Mouse (Mus musculus) spleen, adult 10 weeks (tissue): Measurements from ENCODE around the gene Obscn. TPM values are rescaled to one million over a fixed set of nuclear protein-coding genes. Genes with fewer than 3 reads are reported as not detected.

Experiments used
- polyA plus RNA-seq: library from polyadenylated mRNA; stranded (reverse); fragments of 350-450 nt; fragmentation: Illumina TruSeq; extraction: RNeasy Lipid Tissue Mini Kit (QIAGEN cat#74804); gene quantifications from one replicate; pipeline ENCODE4 v1.2.3, GENCODE M21; 2015; ENCODE audit warnings: low replicate concordance; ENCODE audit not compliant: insufficient read depth

Obscn gene
- 0.64 TPM for polyA plus RNA-seq

GRCm38 (mm10) chr11:59135904-59136452 lies at the start of gene Obscn:
Gene Obscn (minus strand): TSS chr11:59136402.

GRCm38 (mm10) chr11:59182864-59183331 lies 46.7 kb upstream of the Obscn start, which contains the start of gene Gjc2:
Gene Gjc2 (minus strand): TSS chr11:59183213.

DNA sequence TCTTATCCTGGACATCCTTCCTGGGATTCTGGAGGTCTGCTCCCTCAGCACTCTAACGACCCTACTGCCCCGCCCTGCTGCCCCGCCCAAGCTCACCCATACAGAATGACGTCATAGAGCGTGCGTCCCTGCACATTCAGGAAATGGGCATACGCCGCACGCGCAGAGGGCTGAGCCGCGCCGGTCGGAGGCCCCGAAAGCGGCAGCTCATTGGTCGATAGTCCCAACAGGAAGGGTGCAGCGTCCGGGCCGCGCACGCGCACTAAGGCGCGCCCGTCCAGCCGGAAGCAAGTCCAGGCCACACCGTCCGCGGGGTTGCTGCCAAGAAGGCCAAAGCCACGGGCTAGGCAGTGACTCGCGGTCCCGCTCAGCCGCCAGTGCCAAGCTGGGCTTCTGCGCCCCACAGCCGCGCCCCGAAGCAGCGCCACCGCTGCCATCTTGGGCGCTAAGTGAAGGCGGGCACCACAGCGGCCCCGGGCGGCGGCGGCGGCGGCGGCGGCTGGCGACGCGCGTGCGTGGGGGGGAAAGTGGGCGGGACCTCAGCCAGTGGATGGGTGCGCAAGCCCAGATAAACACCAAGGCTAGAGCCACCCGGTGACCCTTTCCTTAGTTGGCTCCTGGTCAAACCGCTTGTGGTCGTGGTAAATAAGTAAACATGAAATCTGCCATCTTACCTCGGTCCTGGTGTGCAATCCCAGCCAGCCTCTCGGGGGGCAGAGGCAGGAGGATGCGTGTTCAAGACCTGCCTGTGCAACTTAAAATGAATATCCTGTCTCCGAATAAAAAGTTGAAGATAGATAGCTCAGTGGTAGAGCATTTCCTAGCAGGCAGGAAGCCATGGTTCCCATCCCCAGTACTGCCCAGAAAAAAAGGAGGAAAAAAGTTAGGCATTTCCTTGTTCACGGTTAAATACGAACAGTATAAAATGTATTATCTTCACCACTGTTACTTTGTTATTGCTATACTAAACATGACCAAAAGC lies 27.3 kb upstream of the Obscn start, which contains the start of gene Iba57:
Iba57 (minus strand) TSS at position 485 of the 982 bp plus-strand sequence.

GRCm38 (mm10) chr11:58978027-58978705 lies 158.0 kb downstream of the Obscn start, which contains the start of gene Trim11:
Gene Trim11 (plus strand): TSS chr11:58978093.

DNA sequence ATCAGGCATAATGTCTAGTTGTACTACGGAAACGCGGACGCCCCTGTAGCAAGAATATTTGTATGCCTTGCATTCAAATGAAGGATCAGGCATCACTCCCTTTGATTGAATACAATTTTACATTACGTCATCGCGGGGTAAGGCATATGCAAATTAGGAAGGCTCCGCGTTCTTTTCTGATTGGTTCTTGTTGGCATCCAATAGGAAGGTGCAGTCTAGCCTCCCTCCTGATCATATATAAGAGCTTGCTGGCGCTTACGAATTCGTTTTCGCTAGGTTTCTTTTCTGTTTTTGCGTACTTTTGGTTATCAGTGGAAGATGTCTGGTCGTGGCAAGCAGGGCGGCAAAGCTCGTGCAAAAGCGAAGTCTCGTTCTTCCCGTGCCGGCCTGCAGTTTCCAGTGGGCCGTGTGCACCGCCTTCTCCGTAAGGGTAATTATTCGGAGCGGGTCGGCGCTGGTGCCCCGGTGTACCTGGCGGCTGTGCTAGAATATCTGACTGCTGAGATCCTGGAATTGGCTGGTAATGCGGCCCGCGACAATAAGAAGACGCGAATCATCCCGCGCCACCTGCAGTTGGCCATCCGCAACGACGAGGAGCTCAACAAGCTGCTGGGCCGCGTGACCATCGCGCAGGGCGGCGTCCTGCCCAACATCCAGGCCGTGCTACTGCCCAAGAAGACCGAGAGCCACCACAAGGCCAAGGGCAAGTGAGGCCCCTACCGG lies 181.6 kb downstream of the Obscn start, which contains the start of the genes Hist3h2a and Trim17:
Hist3h2a (plus strand) TSS at position 266 of the 723 bp plus-strand sequence.
Trim17 (plus strand) TSS at position 266 of the 723 bp plus-strand sequence.

DNA sequence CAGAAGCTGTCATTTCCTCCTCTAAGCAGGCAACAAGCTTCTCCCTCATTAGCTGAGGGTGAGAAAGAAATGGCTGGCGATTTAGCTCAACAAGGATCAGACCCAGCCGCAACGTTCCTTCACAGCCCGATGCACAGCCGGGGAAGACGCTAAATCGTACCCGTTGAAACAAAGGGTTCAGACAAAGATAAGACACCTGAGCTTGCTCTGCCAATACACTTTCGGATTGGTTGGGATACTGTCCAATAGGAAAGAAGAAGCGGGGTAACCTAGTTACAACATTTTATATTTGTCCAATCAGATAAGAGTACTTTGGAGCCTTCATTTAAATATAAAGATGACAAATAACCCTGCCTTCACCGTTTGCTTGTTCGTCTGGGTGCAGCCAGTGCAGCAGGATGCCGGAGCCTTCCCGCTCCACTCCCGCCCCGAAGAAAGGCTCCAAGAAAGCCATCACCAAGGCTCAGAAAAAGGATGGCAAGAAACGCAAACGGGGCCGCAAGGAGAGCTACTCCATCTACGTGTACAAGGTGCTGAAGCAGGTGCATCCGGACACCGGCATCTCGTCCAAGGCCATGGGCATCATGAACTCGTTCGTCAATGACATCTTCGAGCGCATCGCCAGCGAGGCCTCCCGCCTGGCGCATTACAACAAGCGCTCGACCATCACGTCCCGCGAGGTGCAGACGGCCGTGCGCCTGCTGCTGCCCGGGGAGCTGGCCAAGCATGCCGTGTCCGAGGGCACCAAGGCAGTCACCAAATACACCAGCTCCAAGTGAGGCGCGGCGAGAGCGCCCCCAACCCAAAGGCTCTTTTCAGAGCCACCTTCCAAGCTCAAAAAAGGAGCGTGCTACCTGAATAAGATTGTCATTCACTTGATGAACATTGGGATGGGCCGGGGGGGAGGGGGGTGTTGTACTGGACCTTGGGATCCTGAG lies 187.4 kb downstream of the Obscn start, which contains the start of gene Hist3h2ba:
Hist3h2ba (plus strand) TSS at position 379 of the 938 bp plus-strand sequence.

Other genes starting within 250 kb of the Obscn start
- 7.4 TPM for gene Zfp39, start 232.2 kb downstream of the Obscn start, polyA plus RNA-seq
- gene Btnl10, start 218.5 kb downstream of the Obscn start, polyA plus RNA-seq: 10.0 TPM
- 68.8 TPM for gene Rnf187, start 197.5 kb downstream of the Obscn start, polyA plus RNA-seq
- gene Hist3h2ba, start 187.5 kb downstream of the Obscn start, polyA plus RNA-seq: 1.5 TPM
- 11.2 TPM for gene Hist3h2a, start 181.7 kb downstream of the Obscn start, polyA plus RNA-seq
- gene Trim17, start 181.7 kb downstream of the Obscn start, polyA plus RNA-seq: 0.17 TPM
- 35.2 TPM for gene Trim11, start 158.3 kb downstream of the Obscn start, polyA plus RNA-seq
- gene Iba57, start 27.3 kb upstream of the Obscn start, polyA plus RNA-seq: 4.6 TPM
- 0.69 TPM for gene Gjc2, start 46.8 kb upstream of the Obscn start, polyA plus RNA-seq
- 24.6 TPM for gene Guk1, start 55.8 kb upstream of the Obscn start, polyA plus RNA-seq
- gene Mrpl55, start 66.1 kb upstream of the Obscn start, polyA plus RNA-seq: 8.7 TPM
- gene 2310033P09Rik, start 71.9 kb upstream of the Obscn start, polyA plus RNA-seq: 15.9 TPM
- gene Arf1, start 91.9 kb upstream of the Obscn start, polyA plus RNA-seq: 241 TPM
- gene Wnt3a, start 154.3 kb upstream of the Obscn start, polyA plus RNA-seq: not detected
- 0.19 TPM for gene Wnt9a, start 170.5 kb upstream of the Obscn start, polyA plus RNA-seq
- not detected for gene Prss38, start 239.3 kb upstream of the Obscn start, polyA plus RNA-seq